Mouse (Mus musculus) MEL (cell line): ENCODE results near the gene Med7. TPM values are rescaled to one million over a fixed set of nuclear protein-coding genes. Genes with fewer than 3 reads are reported as not detected.
"Not testable (repeated sequence)": the region's sequence is repeated elsewhere in the genome, so short reads cannot be mapped to it uniquely, and the experiment has no call there.

ENCODE experiments used
- DNase-seq: peaks from one replicate; pipeline ENCODE4 v3.0.0; 2011; ENCODE audit warnings: low read depth, low spot score
- H3K27ac ChIP-seq: 2 replicates; pipeline ENCODE4 v1.5.1; 2012; ENCODE audit warnings: low read depth, mild to moderate bottlenecking, control low read depth, low read length, moderate library complexity; ENCODE audit not compliant: control insufficient read depth
- H3K27me3 ChIP-seq, 2 experiments: fragments of 150-350 bp in 1 of 2; sonication (generic) in 1 of 2; 2 replicates each; pipeline ENCODE4 v1.6.1; 2012; ENCODE audit warnings: low read length in 2 of 2, mild to moderate bottlenecking in 2 of 2, improper control_type of control experiment in 1 of 2, moderate library complexity in 1 of 2; ENCODE audit not compliant: insufficient read depth in 2 of 2, control insufficient read depth in 1 of 2
- H3K36me3 ChIP-seq, 2 experiments: 2 replicates each; pipeline ENCODE4 v1.6.1; 2012 to 2014; ENCODE audit warnings: low read length in 2 of 2, improper control_type of control experiment in 1 of 2, inconsistent platforms in 1 of 2, mild to moderate bottlenecking in 1 of 2; ENCODE audit not compliant: insufficient read depth in 2 of 2, control insufficient read depth in 1 of 2
- H3K4me1 ChIP-seq, 2 experiments: fragments of 150-350 bp in 1 of 2; sonication (generic) in 1 of 2; 2 replicates each; pipeline ENCODE4 v1.6.1; 2012; ENCODE audit warnings: low read length in 2 of 2, improper control_type of control experiment in 1 of 2, mild to moderate bottlenecking in 1 of 2; ENCODE audit not compliant: insufficient read depth in 2 of 2, control insufficient read depth in 1 of 2
- H3K4me3 ChIP-seq, 2 experiments: fragments of 150-350 bp in 1 of 2; sonication (generic) in 1 of 2; 2 replicates each; pipeline ENCODE4 v1.5.1; 2012; ENCODE audit warnings: low read depth in 2 of 2, low read length in 2 of 2, mild to moderate bottlenecking in 2 of 2, moderate library complexity in 2 of 2, control low read depth in 1 of 2, improper control_type of control experiment in 1 of 2; ENCODE audit not compliant: control insufficient read depth in 1 of 2, insufficient read depth in 1 of 2
- H3K79me2 ChIP-seq: 2 replicates; pipeline ENCODE4 v1.6.1; 2012; ENCODE audit warnings: mild to moderate bottlenecking, low read length, moderate library complexity; ENCODE audit not compliant: control insufficient read depth, poor library complexity, insufficient read depth
- H3K9ac ChIP-seq: 2 replicates; pipeline ENCODE4 v1.6.1; 2012; ENCODE audit warnings: low read depth, mild to moderate bottlenecking, control low read depth, low read length, moderate library complexity; ENCODE audit not compliant: control insufficient read depth, poor library complexity, severe bottlenecking
- H3K9me3 ChIP-seq: fragments of 150-350 bp; sonication (generic); replicated peaks from 2 replicates; pipeline ENCODE4 v1.6.1; 2012; ENCODE audit warnings: mild to moderate bottlenecking, low read length, improper control_type of control experiment, moderate library complexity; ENCODE audit not compliant: insufficient read depth
- BHLHE40 ChIP-seq: IDR thresholded peaks from 2 replicates; pipeline ENCODE4 v1.6.1; 2012; ENCODE audit warnings: low read depth, mild to moderate bottlenecking, inconsistent platforms, low read length, improper control_type of control experiment, borderline replicate concordance
- E2F4 ChIP-seq: IDR thresholded peaks from 2 replicates; pipeline ENCODE4 v1.6.1; 2011; ENCODE audit warnings: low read depth, low read length, improper control_type of control experiment, borderline replicate concordance
- EP300 ChIP-seq, 2 experiments: IDR thresholded peaks; 2 replicates each; pipeline ENCODE4 v1.6.1; 2011; ENCODE audit warnings: improper control_type of control experiment in 2 of 2, low read length in 2 of 2, low read depth in 1 of 2, mild to moderate bottlenecking in 1 of 2
- ETS1 ChIP-seq: IDR thresholded peaks from 2 replicates; pipeline ENCODE4 v1.6.1; 2012; ENCODE audit warnings: low read depth, mild to moderate bottlenecking, inconsistent platforms, low read length, improper control_type of control experiment, moderate library complexity
- GATA1 ChIP-seq: IDR thresholded peaks from 2 replicates; pipeline ENCODE4 v1.6.1; 2011; ENCODE audit warnings: low read depth, low read length, improper control_type of control experiment
- HCFC1 ChIP-seq: IDR thresholded peaks from 2 replicates; pipeline ENCODE4 v1.6.1; 2012; ENCODE audit warnings: low read depth, mild to moderate bottlenecking, inconsistent platforms, low read length, improper control_type of control experiment, moderate library complexity
- MAZ ChIP-seq: IDR thresholded peaks from 2 replicates; pipeline ENCODE4 v1.6.1; 2012; ENCODE audit warnings: low read depth, mild to moderate bottlenecking, inconsistent platforms, low read length, improper control_type of control experiment
- MEF2A ChIP-seq: IDR thresholded peaks from 2 replicates; pipeline ENCODE4 v1.6.1; 2014; ENCODE audit warnings: low read depth, mild to moderate bottlenecking, inconsistent platforms, low read length, improper control_type of control experiment; ENCODE audit not compliant: poor library complexity, insufficient replicate concordance, severe bottlenecking; ENCODE audit errors: extremely low read depth
- MXI1 ChIP-seq: IDR thresholded peaks from 2 replicates; pipeline ENCODE4 v1.6.1; 2011; ENCODE audit warnings: mild to moderate bottlenecking, low read depth, low read length, improper control_type of control experiment
- MYB ChIP-seq: IDR thresholded peaks from 2 replicates; pipeline ENCODE4 v1.6.1; 2011; ENCODE audit warnings: mild to moderate bottlenecking, low read depth, low read length, improper control_type of control experiment
- NRF1 ChIP-seq: IDR thresholded peaks from 2 replicates; pipeline ENCODE4 v1.6.1; 2014; ENCODE audit warnings: low read depth, mild to moderate bottlenecking, inconsistent platforms, low read length, improper control_type of control experiment, moderate library complexity; ENCODE audit not compliant: poor library complexity, insufficient read depth, severe bottlenecking
- POLR2A ChIP-seq, 2 experiments: IDR thresholded peaks; 2 replicates each; pipeline ENCODE4 v1.6.1; 2011 to 2012; ENCODE audit warnings: low read length in 2 of 2, mild to moderate bottlenecking in 2 of 2, control low read depth in 1 of 2, improper control_type of control experiment in 1 of 2, low read depth in 1 of 2, moderate library complexity in 1 of 2; ENCODE audit not compliant: control insufficient read depth in 1 of 2, insufficient read depth in 1 of 2, poor library complexity in 1 of 2
- SIN3A ChIP-seq: IDR thresholded peaks from 2 replicates; pipeline ENCODE4 v1.6.1; 2012; ENCODE audit warnings: low read length, improper control_type of control experiment, inconsistent platforms
- SMC3 ChIP-seq: IDR thresholded peaks from 2 replicates; pipeline ENCODE4 v1.6.1; 2011; ENCODE audit warnings: low read depth, low read length, improper control_type of control experiment
- TAL1 ChIP-seq: IDR thresholded peaks from 2 replicates; pipeline ENCODE4 v1.6.1; 2012; ENCODE audit warnings: mild to moderate bottlenecking, inconsistent platforms, low read length, moderate library complexity, mixed read lengths
- TBP ChIP-seq: IDR thresholded peaks from 2 replicates; pipeline ENCODE4 v1.8.0; 2011; ENCODE audit warnings: low read depth, low read length, improper control_type of control experiment
- USF2 ChIP-seq, 2 experiments: IDR thresholded peaks; 2 replicates each; pipeline ENCODE4 v1.6.1; 2011 to 2012; ENCODE audit warnings: improper control_type of control experiment in 2 of 2, low read length in 2 of 2, borderline replicate concordance in 1 of 2, inconsistent platforms in 1 of 2, low read depth in 1 of 2, mild to moderate bottlenecking in 1 of 2; ENCODE audit not compliant: insufficient read depth in 1 of 2
- ZKSCAN1 ChIP-seq: IDR thresholded peaks from 2 replicates; pipeline ENCODE4 v1.6.1; 2012; ENCODE audit warnings: low read depth, mild to moderate bottlenecking, inconsistent platforms, low read length, improper control_type of control experiment, moderate library complexity
- polyA plus RNA-seq, 2 experiments: library from polyadenylated mRNA; stranded (reverse) in 1 of 2; unstranded in 1 of 2; fragments of >175 nt in 1 of 2; fragments of >200 nt in 1 of 2; gene quantifications; 2 replicates each; pipeline versions ENCODE4 v1.2.1 to v1.2.4; 2012; ENCODE audit warnings: low replicate concordance in 2 of 2, low read depth in 1 of 2; ENCODE audit not compliant: insufficient read length in 2 of 2, insufficient read depth in 1 of 2, missing spikeins in 1 of 2
- total RNA-seq: library from RNA; depleted of rRNA; stranded (reverse); fragments of 300-350 nt; gene quantifications from 2 replicates; pipeline ENCODE4 v1.2.3, GENCODE M21; 2012

The Med7 gene
- total and polyA plus RNA-seq, 3 experiments, result 56.5 to 57.8 TPM; not detected in 1

DNA sequence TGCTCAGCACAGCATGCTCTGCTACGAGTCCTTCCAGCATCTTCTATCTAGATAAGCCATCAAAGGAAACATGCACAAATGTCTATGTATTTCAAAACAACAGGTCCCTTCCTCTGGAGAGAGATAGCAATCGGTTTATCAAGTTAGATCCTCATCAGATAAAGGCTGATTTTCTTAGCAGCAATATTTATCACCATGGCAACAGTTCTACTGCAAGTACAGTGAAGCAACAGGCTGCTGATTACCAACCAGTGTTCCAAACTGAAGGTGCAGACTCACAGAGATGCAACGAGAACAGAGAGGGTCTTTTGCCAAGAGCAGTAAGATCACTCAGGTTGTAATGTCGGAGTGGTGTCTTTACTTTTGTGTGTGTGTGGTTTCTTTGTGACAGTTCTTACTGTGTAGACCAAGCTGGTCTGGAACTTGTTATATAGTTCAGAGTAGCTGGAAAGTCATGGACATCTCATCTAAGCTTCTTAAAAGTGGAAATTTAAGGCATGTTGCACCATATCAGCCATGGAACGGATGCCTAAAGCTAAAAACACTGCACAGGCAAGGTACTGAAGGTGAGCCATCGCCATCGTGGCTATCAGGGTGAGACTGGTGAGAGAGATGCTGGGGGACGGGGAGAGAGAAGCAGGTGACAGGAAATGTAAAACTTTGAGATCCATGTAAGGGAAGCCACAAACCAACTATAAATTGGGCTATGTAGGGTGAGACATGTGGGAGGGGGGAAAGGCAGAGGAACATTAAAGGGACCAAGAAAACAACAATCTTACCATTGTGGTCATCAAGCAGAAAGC, 15.4 kb upstream of the Med7 start:
- H3K79me2 ChIP-seq, result no peaks in the 10 kb centered on the region
- H3K27ac ChIP-seq, result no peak overlapping the region
- H3K36me3 ChIP-seq, result no peaks in the 10 kb centered on the region
- no peak overlapping the region for H3K9ac ChIP-seq
- no peak overlapping the region for H3K4me3 ChIP-seq
- H3K9me3 ChIP-seq, result no peaks in the 10 kb centered on the region
- H3K27me3 ChIP-seq, result peaks cover 3 to 4% of the 10 kb centered on the region in 2 experiments; a peak in 3 of 4 replicates
- no peak for TF ChIP-seq MEF2A
- no peak for TF ChIP-seq USF2 (IDR thresholded peaks at IDR 0.05; ENCODE audit: borderline replicate concordance in 1 of 2, insufficient read depth in 1 of 2, low read depth in 1 of 2, low read length in 2 of 2)
- TF ChIP-seq POLR2A (IDR thresholded peaks at IDR 0.05; ENCODE audit: control insufficient read depth in 1 of 2, insufficient read depth in 1 of 2, low read depth in 1 of 2, low read length in 2 of 2, poor library complexity in 1 of 2), result no peak
- no peak for TF ChIP-seq HCFC1
- no peak for TF ChIP-seq MAZ
- no peak for TF ChIP-seq E2F4
- no peak for TF ChIP-seq SMC3
- no peak for TF ChIP-seq ETS1
- no peak for TF ChIP-seq NRF1
- no peak for TF ChIP-seq TBP
- TF ChIP-seq BHLHE40, result no peak
- TF ChIP-seq ZKSCAN1, result no peak
- no peak for TF ChIP-seq MXI1
- TF ChIP-seq SIN3A, result no peak
- TF ChIP-seq EP300 (IDR thresholded peaks at IDR 0.05; ENCODE audit: low read depth in 1 of 2, low read length in 2 of 2), result no peak
- no peak for TF ChIP-seq TAL1
- TF ChIP-seq MYB, result no peak
- no peak for TF ChIP-seq GATA1
- no peak for DNase-seq
- H3K4me1 ChIP-seq, result no peaks in the 10 kb centered on the region

DNA sequence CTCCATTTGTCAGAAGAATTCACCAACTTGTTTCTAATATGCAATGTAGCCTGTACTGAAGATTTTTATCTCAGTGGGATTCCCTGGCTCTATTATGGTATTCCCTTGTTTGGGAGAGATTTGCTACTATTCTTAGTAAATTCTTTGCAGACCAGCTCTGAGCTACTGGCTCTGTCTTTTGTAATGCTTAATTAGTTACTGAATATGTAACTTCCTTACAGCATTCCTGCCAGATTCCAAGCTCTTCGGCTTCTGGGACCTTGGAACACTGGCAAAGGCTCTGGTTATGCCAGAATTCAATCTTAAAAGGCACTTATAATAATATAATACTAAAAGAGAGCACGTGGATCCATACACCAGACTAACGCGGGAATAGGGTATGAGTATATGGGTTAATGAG, 8.6 kb upstream of the Med7 start:
- H3K4me3 ChIP-seq, H3K9ac ChIP-seq, H3K27me3 ChIP-seq, H3K79me2 ChIP-seq, H3K27ac ChIP-seq, H3K4me1 ChIP-seq, DNase-seq, H3K9me3 ChIP-seq, H3K36me3 ChIP-seq: not testable (repeated sequence)
